Mouse (Mus musculus): ENCODE measurements at regions not wholly inside any gene's neighbourhood (a gene's known extent, or its start where the extent isn't known, plus 50 kb on each side); places are given as distances from the start of the nearest gene placed in this dataset.

DNA sequence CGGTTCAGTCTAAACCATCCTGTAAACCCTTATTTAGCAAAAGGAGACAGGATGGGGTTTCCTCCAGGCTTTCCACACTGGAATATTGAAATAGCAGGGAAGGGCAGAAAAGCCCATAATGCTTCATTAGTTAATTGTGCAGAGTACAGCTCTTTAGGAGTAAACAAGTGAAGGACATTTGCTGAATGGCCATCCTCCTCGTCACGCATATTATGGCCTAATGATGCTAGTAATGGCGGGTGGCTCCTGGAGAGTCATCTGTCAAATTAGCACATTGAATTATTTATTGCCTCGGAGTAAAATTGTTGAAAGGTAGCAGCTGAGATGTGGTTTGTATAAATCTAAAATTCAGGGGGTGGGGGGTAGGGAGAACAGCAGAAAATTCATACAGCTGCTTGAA lies 575.1 kb upstream of the Itga1 start:
- intact Hi-C loops (cut with DNase I), result loop anchor here (5.0 to 10.0 kb wide), 3 partner anchors 392 to 1035 kb away; no protein-coding TSS in a partner anchor

GRCm38 (mm10) chr13:115673729-115674128 lies 572.0 kb upstream of the Itga1 start:
- intact Hi-C loops (cut with DNase I), result loop anchor here (10.0 kb wide), 1 partner anchor 389 kb away; no protein-coding TSS in a partner anchor

DNA sequence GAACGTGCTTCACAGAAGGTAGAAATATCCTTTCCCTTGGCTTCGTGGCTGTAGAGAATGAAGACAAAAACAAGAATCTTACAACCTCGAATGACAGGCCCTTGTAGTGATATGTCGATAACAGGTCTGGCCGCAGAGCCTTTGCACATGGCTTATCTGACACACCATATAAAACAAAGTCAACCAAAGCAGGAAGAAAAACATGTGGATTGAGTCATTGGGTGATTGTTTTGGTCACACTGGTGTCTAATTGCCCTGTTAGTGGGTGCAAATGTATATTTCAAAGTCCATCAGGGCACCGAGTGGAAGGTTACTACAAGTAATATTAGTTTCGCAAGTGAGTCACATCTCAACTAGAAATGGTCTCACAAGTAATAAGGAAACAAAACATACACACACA lies 569.9 kb upstream of the Itga1 start:
- intact Hi-C loops (cut with DNase I), result loop anchor here (10.0 kb wide), 1 partner anchor 387 kb away; no protein-coding TSS in a partner anchor

DNA sequence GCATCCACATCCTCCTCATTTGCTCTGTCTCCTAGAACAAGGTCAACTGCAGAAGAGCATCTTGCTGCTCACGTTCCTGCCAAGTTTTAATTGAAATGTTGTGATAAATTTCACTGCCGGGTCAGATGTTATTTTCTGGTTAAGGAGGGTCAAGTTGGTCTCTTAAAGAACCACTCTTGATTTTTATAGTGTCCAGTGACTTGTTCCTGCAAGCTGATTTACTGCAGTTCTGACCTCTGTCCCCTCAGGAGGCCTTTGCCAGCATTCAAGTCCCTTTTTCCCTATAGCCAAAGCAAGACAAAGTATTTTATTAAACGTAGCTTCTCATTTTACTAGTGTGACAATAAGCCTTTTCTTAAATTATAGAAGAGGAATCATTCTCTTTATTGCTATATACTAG lies 567.8 kb upstream of the Itga1 start:
- intact Hi-C loops (cut with DNase I), result no loop called here

DNA sequence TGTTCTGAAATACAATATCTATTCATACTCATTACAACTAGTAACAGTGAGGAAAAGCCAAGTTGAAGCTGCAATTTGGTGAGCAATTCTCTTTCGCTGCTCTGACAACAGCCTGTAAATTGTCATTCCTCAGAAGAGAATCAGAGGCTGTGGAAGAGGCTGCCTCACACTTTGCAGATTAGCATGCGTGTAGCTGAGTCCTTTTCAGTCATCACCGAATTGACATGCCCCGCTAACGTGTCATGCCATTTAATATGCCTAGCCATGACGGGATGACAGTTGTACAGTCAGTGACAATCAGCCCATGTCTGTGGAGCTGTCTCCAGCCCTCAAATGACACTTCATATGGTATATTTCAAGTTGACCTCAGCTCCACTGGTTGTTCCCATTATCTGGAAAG lies 553.4 kb upstream of the Itga1 start:
- intact Hi-C loops (cut with DNase I), result no loop called here

DNA sequence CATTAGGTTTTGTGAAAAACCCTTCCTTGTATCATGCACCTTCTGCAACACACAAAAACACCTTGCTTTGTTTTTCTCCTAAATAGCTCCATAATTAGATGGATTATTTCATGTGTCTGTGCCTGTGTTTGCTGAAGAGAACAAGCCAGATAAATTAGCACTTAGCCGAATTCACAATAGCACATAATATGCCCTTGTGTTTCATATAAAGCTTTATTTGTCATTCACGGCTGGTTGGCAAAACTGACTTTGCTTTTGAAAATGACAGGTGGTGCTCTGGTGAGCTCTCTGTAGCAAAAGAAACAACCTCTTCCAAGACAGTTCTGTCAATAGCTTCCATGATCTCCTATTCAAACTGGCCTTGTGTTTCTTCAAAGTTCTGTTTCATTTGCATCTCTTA lies 551.2 kb upstream of the Itga1 start:
- intact Hi-C loops (cut with DNase I), result no loop called here

DNA sequence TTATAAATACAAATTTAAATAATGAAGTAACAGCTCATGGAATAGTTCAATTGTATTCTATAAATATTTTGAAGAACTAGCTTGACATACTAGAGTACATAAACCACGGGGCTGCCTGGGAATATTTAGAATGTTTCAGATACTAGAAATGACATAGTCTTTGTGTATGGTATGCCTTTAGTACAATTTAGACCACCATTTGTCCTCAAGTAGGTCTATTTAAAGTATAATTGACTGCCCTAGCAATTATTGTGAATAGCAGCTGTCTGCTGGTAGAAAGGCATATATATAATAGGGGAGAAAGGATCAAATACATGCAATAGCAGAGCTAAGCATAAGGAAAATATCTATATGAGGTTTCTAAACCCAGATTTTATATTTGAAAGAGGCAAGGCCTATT lies 550.6 kb upstream of the Itga1 start:
- intact Hi-C loops (cut with DNase I), result no loop called here

DNA sequence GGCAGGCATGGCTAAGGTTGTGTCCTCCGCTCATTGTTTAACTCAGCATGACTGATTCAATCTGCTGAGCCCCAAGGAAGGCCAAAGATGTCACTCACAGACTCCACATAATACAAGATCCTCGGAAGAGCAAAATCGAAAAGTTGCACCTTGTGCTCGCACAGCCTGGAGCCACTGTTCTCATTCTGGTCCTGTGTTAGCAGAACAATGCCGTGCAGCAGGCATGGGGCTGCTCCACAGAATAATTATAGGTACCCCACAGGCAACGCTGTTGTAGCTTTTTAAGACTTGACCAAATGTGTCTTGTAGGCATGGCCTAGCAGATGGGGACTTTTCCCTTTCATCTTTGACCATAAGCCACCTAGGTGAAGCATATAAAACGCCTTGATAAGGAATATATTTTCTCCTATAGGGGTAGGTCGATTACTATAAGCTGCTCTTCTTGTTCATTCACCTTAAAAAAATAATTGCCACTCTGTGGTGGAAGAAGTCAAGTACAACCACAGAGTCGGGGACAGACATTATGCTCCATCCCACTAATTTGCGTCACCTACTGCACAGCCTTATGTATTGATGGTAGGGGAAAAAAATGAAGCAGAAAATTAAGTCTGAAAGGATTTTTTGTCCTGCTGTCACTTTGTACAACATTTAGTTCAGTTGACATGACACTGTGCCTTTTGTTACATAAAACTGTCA lies 529.8 kb upstream of the Itga1 start:
- intact Hi-C loops (cut with DNase I), result no loop called here

DNA sequence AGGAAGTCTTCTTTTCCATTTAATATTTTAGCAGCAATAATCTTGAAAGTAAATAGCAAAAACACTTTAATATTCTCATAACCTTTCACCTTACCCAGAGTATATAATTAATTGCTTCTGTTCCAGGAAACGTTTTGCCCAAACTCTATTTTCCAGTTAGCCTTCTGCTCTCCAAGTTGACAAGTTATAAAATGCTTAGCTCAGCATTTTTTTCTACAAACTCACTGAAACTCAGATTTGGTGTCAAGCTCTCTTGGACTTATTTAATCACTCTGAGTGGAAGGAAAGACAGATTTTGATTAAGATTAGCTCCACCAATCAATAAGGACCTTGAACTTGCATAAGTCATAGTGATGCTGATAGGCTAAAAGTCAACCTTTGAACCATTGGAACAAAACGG lies 528.8 kb upstream of the Itga1 start:
- intact Hi-C loops (cut with DNase I), result no loop called here

DNA sequence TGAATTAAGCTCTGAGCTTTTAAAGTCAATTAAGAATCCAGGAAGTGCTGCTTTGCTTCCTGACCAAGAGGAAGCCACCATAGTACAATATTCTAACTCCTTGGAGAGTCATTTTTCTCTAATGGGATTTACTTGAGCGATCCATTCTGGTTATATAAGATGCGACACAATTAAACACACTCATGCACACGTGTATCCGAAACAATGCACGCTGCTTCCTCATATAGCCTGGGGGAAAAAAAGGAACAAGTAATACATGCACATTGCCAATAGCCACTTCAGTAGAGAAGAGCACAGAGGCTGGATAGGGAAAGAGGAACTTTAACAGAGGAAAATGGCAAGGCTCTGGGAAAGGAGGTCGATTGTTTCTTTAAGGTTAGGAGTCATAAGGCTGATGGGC lies 511.4 kb upstream of the Itga1 start:
- intact Hi-C loops (cut with DNase I), result no loop called here

DNA sequence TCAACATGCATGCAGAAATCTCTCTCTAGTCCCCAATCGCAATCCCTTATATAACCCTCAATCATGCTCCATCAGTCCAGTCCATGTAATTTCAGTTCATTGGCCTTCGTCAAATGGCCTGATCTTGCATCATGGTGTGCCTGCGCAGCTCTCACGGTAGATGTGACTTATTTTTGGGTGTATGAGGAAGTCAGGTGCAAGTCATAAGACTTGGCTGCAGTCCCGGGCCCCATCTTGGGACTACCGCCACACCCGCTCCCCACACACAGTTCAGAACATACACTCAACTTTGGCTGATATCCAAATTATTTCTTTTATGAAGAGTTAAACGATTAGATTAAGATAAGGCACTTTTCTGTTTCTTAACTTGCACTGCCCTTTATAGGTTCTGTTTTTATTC lies 504.7 kb upstream of the Itga1 start:
- intact Hi-C loops (cut with DNase I), result no loop called here

GRCm38 (mm10) chr13:115595126-115595671 lies 493.4 kb upstream of the Itga1 start:
- intact Hi-C loops (cut with DNase I), result no loop called here

- intact Hi-C loops (cut with DNase I), result no loop called here
These were observed 474.2 kb upstream of the Itga1 start for GRCm38 (mm10) chr13:115575967-115576366.

- intact Hi-C loops (cut with DNase I), result no loop called here
These were observed 473.5 kb upstream of the Itga1 start for GRCm38 (mm10) chr13:115575052-115575891.

- intact Hi-C loops (cut with DNase I), result no loop called here
These were observed 439.4 kb upstream of the Itga1 start for GRCm38 (mm10) chr13:115541167-115541566.

- intact Hi-C loops (cut with DNase I), result no loop called here
These were observed 434.1 kb upstream of the Itga1 start for GRCm38 (mm10) chr13:115535900-115536299.

DNA sequence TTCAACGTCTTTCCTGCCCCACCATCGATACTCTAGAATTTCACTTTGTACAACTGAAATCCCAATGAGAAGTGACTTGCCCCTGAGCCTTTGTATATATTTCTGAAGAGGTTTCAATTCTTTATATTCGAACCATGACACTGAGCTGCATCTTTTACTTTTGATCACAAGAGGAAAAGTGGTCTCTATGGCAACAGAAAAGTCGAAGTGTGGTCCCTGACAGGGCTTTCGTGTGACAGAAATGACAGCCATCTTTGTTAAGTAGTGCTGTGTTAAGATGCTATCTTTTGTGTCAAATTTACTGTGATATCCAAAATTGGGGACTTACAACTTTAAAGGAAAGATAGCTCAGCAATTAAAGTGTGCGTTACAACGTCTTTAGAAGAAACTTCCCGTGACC lies 412.1 kb upstream of the Itga1 start:
- intact Hi-C loops (cut with DNase I), result no loop called here

DNA sequence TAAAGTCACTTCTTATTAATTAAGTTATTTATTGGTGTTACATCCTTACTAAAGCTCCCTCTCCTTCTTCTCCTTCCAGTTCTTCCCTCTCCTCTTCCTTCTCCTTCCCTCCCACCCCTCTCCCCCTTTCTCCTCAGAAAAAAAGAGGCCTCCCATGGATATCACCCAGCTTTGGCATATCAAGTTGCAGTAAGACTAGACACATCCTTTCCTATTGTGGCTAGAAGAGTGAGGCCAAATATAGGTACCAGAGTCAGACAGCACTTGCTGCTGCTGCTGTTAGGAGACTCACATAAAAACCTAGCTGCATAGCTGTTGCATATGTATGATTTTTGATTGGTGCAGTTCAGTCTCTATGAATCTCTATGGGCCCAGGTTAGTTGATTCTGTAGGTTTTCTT lies 410.4 kb upstream of the Itga1 start:
- intact Hi-C loops (cut with DNase I), result no loop called here

- intact Hi-C loops (cut with DNase I), result no loop called here
These were observed 406.9 kb upstream of the Itga1 start for GRCm38 (mm10) chr13:115508646-115509045.

- intact Hi-C loops (cut with DNase I), result no loop called here
These were observed 392.6 kb upstream of the Itga1 start for GRCm38 (mm10) chr13:115494399-115494798.

DNA sequence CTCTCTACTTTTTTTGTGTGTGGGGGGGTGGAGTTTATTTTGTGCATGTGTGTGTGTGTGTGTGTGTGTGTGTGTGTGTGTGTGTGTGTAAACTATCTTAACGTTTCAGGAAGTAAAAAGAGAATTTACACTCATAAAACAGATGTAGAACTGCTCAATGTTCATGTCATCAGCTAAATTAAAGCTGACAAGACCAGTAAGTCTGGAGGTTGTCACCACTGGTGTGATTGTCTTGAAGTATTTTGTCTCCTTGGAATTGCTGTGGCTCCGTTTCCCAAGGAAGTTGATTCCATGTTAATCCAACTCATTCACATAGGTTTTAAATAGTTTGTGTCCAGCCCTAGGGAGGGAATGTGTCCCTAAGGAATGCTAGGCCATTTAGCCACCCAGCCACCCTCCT lies 374.1 kb upstream of the Itga1 start:
- intact Hi-C loops (cut with DNase I), result no loop called here

DNA sequence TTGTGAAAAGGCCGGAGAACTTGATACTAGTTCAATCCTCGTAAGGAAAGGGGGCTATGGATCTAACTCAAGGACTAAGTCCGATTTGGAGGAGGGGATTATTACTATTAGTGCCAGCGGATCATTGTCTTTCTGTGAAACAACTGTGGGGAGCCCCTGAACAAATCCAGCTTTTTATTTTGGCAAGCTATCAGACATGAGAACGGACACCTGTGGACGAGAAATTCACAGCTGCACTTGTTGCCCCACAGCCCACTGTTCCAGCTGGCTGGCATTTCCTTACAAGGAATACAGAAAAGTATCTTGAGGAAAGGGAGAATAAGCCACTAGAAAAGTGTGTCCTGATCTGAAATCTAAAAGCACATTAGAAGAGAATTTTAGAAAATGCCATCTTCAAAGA lies 363.9 kb upstream of the Itga1 start:
- intact Hi-C loops (cut with DNase I), result no loop called here
